Mouse (Mus musculus) right cerebral cortex, postnatal 4 days (tissue): ENCODE data around the gene D6Wsu163e.

Source experiments
- DNase-seq: peaks from one replicate; pipeline ENCODE4 v3.0.0-alpha.2; 2022

D6Wsu163e gene

GRCm38 (mm10) chr6:127010021-127010420 is 70.3 kb downstream of the D6Wsu163e start:
- DNase-seq: no peak

GRCm38 (mm10) chr6:127011947-127012535 is 72.3 kb downstream of the D6Wsu163e start:
- DNase-seq: no peak

- no peak for DNase-seq
Measured at GRCm38 (mm10) chr6:127014906-127015770, 75.4 kb downstream of the D6Wsu163e start, which contains the start of gene Fgf6. Gene Fgf6 (plus strand): TSS chr6:127015586.

- DNase-seq: no peak
Measured at GRCm38 (mm10) chr6:127019254-127019653, 79.5 kb downstream of the D6Wsu163e start.

- no peak for DNase-seq
Measured at GRCm38 (mm10) chr6:127020431-127020830, 80.7 kb downstream of the D6Wsu163e start.

GRCm38 (mm10) chr6:127024836-127025235 is 85.1 kb downstream of the D6Wsu163e start:
- no peak for DNase-seq
